Mouse (Mus musculus): ENCODE results near the gene Nfatc2ip.

Nfatc2ip gene

Small RNA genes lying within 50 kb of the gene (microRNA-seq; reads per million reads assigned to microRNA genes)
- gene Mir7058: 0 to 0.11 reads per million in 2 experiments
